Mouse (Mus musculus) limb, embryonic 12.5 days (tissue): ENCODE measurements around the gene Syngr2. TPM values are rescaled to one million over a fixed set of nuclear protein-coding genes. Genes with fewer than 3 reads are reported as not detected.
A peak's percentile ranks its signal among the peaks of the same experiment; 100 is the strongest.

Source experiments
- ATAC-seq: fragments of 200-750 bp; cut with Nextera tagmentation; 2 replicates; pipeline ENCODE4 v1.8.0; 2017; ENCODE audit warnings: low read depth, moderate TSS enrichment; ENCODE audit not compliant: insufficient number of reproducible peaks, insufficient read depth, low FRiP score, low TSS enrichment
- H3K27ac ChIP-seq: fragments of 300-500 bp; sonication (generic); 2 replicates; pipeline ENCODE4 v1.5.1; 2016; ENCODE audit warnings: mild to moderate bottlenecking, moderate library complexity
- H3K27me3 ChIP-seq: fragments of 300-500 bp; sonication (generic); 2 replicates; pipeline ENCODE4 v1.6.1; 2016; ENCODE audit warnings: mild to moderate bottlenecking, moderate library complexity
- H3K36me3 ChIP-seq: fragments of 300-500 bp; sonication (generic); 2 replicates; pipeline ENCODE4 v1.6.1; 2016; ENCODE audit warnings: mild to moderate bottlenecking, moderate library complexity
- H3K4me1 ChIP-seq: fragments of 300-500 bp; sonication (generic); replicated peaks from 2 replicates; pipeline ENCODE4 v1.6.1; 2016
- H3K4me2 ChIP-seq: fragments of 300-500 bp; sonication (generic); 2 replicates; pipeline ENCODE4 v1.6.1; 2016; ENCODE audit warnings: mild to moderate bottlenecking, moderate library complexity
- H3K4me3 ChIP-seq: fragments of 300-500 bp; sonication (generic); replicated peaks from 2 replicates; pipeline ENCODE4 v1.5.1; 2016; ENCODE audit warnings: mild to moderate bottlenecking
- H3K9ac ChIP-seq: fragments of 300-500 bp; sonication (generic); replicated peaks from 2 replicates; pipeline ENCODE4 v1.6.1; 2016; ENCODE audit warnings: mild to moderate bottlenecking, moderate library complexity
- H3K9me3 ChIP-seq: fragments of 300-500 bp; sonication (generic); 2 replicates; pipeline ENCODE4 v1.6.1; 2016; ENCODE audit warnings: mild to moderate bottlenecking, moderate library complexity
- WGBS: fragments of 180-500 bp; shearing (Covaris S2); methylation state at CpG from one replicate; pipeline ENCODE4 v1.1.7; 2016; 5-methylcytosine and 5-hydroxymethylcytosine counted together
- polyA plus RNA-seq: library from polyadenylated mRNA; unstranded; fragments of >200 nt; fragmentation: Nextera tagmentation; extraction: Ambion mirVana; gene quantifications from 2 replicates; pipeline ENCODE4 v1.2.1, GENCODE M21; 2016

Syngr2 gene
- polyA plus RNA-seq, 1 experiment from 2014 or later, result 27.6 TPM

DNA sequence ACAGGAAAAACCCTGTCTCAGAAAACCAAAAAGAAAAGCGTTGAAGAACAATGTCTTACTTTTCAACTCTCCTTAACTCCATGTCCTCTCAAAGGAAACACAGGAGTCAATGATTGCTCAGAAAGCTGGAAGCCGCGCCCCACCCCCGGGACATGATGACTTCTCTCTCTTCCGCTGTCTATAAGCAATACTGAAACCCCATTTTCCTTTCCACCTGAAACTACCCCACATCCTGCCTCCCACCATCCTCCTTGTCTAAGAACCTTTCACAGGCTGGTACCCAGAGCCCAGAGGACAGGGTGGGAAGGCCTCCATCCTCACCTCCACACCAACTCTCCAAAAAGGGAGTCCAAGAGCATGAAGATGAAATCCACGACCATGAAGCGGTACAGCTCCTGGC is 37.1 kb upstream of the Syngr2 start:
- no peak for ATAC-seq
- Histone ChIP-seq H3K9ac (no peak overlapping the region), H3K27me3 (no peaks in the 10 kb centered on the region), H3K4me3 (no peak overlapping the region), H3K36me3 (peaks cover 62% of the 10 kb centered on the region), H3K27ac (no peak overlapping the region), H3K4me1 (no peaks in the 10 kb centered on the region), H3K4me2 (no peak overlapping the region), H3K9me3 (no peaks in the 10 kb centered on the region)
- WGBS, result 95% methylated on average over 7 of the region's 7 CpGs

DNA sequence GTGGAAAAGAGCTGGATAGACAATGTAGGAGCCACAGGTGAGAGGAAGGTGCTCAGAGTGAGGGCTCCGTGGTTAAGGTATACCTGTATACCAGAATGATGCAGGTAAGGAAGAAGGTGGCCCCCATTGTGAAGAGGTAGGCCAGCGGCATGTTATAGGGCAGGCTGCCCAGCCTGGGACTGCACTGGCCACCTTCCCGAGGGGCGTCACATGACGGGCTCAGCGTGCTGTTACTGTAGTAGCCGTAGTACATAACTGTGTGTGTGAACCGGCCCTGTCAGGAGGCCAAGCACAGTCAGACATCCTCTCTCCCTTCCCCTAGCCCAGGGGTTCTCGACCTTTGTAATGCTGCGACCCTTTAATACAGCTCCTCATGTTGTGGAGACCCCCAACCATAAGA is 34.5 kb upstream of the Syngr2 start:
- WGBS, result 92% methylated on average over 10 of the region's 10 CpGs
- no peaks in the 10 kb centered on the region for H3K9me3 ChIP-seq
- no peaks in the 10 kb centered on the region for H3K27me3 ChIP-seq
- no peak for ATAC-seq
- no peak overlapping the region for H3K4me2 ChIP-seq
- H3K9ac ChIP-seq, result no peak overlapping the region
- H3K36me3 ChIP-seq, result peaks cover 68% of the 10 kb centered on the region
- H3K4me3 ChIP-seq, result no peak overlapping the region
- H3K27ac ChIP-seq, result no peak overlapping the region
- peaks cover 19% of the 10 kb centered on the region for H3K4me1 ChIP-seq

DNA sequence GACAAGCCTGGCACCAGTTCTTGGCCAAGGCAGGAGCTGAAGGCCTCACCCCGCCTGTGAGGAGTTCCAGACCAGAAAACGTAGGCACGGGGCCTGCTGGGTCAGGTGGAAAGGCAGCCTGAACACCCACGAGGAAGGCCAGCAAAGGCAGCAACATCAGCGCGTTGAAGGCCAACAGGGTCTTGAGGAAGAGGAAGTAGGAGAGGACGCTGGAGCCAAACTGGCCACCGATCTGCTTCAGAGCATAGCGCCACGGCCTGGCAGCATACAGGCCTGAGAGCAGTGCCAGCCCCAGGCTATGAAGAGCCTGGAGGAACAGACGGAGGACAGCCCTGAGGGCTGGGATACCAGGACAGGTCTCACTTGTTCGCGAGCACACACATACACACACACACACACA is 33.9 kb upstream of the Syngr2 start:
- Histone ChIP-seq H3K27me3 (no peaks in the 10 kb centered on the region), H3K36me3 (peaks cover 63% of the 10 kb centered on the region), H3K27ac (no peak overlapping the region), H3K4me2 (no peak overlapping the region), H3K9me3 (no peaks in the 10 kb centered on the region), H3K4me1 (peaks cover 25% of the 10 kb centered on the region), H3K9ac (no peak overlapping the region), H3K4me3 (no peak overlapping the region)
- 89% methylated on average over 13 of the region's 13 CpGs for WGBS
- no peak for ATAC-seq

DNA sequence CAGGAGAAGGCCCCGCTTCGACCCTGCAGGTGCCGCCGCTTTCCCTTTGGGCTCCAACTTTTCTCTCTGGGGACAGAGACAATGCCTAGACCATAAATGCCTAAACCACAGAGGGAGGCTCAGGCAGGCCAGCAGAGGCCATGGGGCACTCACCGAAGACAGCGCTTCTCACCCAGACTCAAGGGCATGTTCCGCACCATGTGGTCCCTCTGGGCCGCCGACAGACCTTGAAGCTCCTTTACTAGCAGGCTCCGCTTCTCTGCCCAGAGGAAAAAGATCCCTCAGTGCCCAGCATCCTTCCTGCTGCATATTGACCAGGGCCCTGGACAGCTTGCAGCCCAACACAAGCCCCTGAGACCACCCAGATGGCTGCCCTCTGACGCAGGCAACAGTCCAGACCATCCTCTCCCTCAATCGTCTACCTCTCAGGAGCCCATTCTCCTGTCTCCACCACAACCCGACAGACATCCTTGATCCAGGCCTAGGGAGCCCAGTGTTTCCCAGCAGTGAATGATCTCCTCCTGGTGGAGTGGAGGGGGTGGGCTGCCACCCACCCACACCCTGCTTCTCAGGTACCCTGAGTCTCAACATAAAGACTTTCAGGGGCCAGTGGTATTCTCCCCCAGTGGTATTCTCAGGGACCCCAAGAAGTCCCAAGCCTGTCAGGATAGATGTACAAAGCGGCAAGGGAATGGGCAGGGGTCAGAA is 33.2 kb upstream of the Syngr2 start:
- Histone ChIP-seq H3K27me3 (no peaks in the 10 kb centered on the region), H3K27ac (no peak overlapping the region), H3K4me2 (no peak overlapping the region), H3K36me3 (peaks cover 60% of the 10 kb centered on the region), H3K9me3 (no peaks in the 10 kb centered on the region), H3K4me1 (peaks cover 31% of the 10 kb centered on the region), H3K4me3 (no peak overlapping the region), H3K9ac (no peak overlapping the region)
- ATAC-seq, result no peak
- 91% methylated on average over 14 of the region's 14 CpGs for WGBS

DNA sequence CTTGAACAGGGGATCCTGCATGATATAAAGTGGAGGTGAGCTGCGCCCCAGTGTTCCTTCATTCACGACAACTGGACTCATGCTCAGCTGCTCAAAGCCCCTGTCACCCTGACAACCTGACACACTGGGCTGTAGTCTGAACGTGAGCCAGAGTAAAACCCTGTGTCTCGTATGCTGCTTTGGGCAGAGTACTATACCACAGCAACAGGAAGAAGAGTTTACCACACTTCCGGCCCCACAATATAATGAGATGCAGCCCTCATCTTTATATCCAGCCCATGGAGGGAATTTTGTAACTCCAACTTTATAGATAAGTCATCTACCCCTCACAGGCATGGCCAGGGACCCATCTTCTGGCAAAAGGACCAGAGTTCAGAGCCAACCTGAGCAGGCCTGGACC is 32.4 kb upstream of the Syngr2 start:
- peaks cover 40% of the 10 kb centered on the region for H3K4me1 ChIP-seq
- H3K9ac ChIP-seq, result no peak overlapping the region
- H3K4me3 ChIP-seq, result no peak overlapping the region
- H3K4me2 ChIP-seq, result no peak overlapping the region
- no peak overlapping the region for H3K27ac ChIP-seq
- ATAC-seq, result no peak
- H3K36me3 ChIP-seq, result peaks cover 54% of the 10 kb centered on the region
- no peaks in the 10 kb centered on the region for H3K9me3 ChIP-seq
- H3K27me3 ChIP-seq, result peaks cover 7% of the 10 kb centered on the region
- 87% methylated on average over 5 of the region's 5 CpGs for WGBS

DNA sequence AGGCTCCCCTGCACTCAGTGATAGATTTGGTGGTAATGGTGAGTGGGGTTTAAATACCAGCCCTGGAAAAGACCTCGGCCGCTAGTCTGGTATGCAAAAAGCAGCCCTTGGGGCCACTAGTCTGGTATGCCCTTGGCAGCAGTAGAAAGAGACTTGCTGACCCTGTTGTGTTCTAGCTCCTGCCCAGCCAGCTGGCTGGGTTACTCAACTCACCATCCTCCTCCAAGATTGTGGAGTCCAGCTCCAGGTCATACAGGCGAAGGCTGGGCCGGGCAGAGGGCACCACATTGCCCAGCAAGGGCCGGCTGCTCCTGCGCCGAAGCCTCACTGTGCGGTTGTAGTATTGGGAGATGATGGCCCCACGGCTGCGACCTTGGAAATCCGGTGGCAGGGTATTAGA is 31.4 kb upstream of the Syngr2 start:
- peaks cover 45% of the 10 kb centered on the region for H3K4me1 ChIP-seq

DNA sequence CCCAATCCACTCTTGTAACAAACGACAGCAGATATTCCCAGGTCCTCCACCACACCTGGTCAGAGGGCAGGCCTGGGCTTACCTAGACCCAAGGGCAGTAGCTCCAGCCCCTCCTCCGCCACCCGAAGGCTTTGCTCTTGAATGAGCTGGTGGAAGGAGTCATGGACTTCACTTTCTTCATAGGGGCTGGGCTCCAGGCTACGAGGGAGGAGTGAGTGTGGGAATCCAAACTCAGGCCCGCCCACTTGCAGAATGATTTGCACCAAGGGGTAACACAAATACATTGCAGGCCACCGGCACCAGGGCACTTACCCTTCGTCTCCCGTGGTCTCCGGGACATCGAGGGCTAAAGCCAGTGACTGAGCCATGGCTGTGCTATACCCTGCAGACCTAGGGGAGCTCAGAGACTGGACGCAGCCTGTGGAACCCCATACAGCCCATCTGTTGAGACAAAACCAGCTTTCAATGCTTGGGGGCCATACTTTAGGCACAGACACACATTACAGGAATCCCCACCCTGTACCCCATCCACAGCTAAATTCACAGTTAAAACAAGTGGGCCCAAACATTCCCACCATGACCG is 30.5 kb upstream of the Syngr2 start:
- Histone ChIP-seq H3K27ac (peak overlapping the region; percentile 86), H3K4me2 (peak overlapping the region; percentile 98), H3K4me1 (peaks cover 52% of the 10 kb centered on the region), H3K36me3 (peaks cover 42% of the 10 kb centered on the region), H3K4me3 (peak overlapping the region; percentile 54), H3K9me3 (no peaks in the 10 kb centered on the region), H3K9ac (peak overlapping the region; percentile 70), H3K27me3 (peaks cover 25% of the 10 kb centered on the region)
- WGBS, result 46% methylated on average over 12 of the region's 12 CpGs
- ATAC-seq, result no peak; the same call in 1 of the 2 replicates

More for the DNA sequence above, 31.4 kb upstream of the Syngr2 start:
- ATAC-seq, result no peak
- Histone ChIP-seq H3K27me3 (peaks cover 16% of the 10 kb centered on the region), H3K27ac (no peak overlapping the region), H3K4me2 (no peak overlapping the region), H3K9me3 (no peaks in the 10 kb centered on the region), H3K36me3 (peaks cover 51% of the 10 kb centered on the region), H3K4me3 (no peak overlapping the region), H3K9ac (no peak overlapping the region)
- 96% methylated on average over 11 of the region's 11 CpGs for WGBS

DNA sequence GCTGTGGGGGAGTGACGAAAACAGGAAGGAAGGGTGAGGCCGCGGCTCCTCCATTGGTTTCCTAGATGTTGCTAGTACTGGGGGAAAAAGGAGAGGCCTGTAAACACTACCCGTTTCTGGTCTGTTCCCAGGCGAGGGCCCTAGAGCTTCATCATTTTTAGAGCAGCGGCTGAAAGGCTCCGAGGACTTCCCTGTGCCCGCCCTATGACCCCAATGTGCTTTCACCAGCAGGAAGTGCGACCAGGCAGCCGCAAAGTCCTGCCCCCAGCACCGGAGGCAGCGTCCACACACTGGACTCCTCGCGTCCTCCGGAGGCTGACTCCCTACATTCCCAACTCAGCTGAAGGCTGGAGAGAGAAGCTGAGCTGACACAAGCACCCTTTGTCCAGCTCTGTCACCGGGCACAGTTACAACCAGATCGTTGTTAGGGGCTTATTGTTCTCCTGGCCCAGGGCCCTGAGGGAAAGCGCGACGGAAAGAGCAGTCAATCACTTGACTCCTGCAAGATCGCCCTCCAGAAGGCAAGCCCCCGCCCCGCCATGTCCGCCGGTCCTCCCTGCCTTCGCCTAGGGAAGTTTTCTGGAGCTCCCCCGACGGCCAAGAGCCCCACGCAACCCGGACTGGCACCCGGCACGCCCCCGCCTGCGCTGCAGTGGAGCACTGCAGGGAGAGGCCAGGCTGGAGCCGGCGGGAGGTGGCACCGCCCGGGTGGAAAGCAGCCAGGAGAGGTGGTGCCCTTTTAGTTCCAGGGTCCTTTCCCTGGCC is 29.9 kb upstream of the Syngr2 start:
- WGBS, result 2% methylated on average over 38 of the region's 38 CpGs
- Histone ChIP-seq H3K4me1 (peaks cover 52% of the 10 kb centered on the region), H3K36me3 (peaks cover 35% of the 10 kb centered on the region), H3K4me3 (peak overlapping the region; percentile 54), H3K4me2 (peak overlapping the region; percentile 98), H3K9me3 (no peaks in the 10 kb centered on the region), H3K27me3 (peaks cover 32% of the 10 kb centered on the region), H3K27ac (peak overlapping the region; percentile 86), H3K9ac (peak overlapping the region; percentile 70)
- ATAC-seq, result peak; percentile 23; the same call in 1 of the 2 replicates

DNA sequence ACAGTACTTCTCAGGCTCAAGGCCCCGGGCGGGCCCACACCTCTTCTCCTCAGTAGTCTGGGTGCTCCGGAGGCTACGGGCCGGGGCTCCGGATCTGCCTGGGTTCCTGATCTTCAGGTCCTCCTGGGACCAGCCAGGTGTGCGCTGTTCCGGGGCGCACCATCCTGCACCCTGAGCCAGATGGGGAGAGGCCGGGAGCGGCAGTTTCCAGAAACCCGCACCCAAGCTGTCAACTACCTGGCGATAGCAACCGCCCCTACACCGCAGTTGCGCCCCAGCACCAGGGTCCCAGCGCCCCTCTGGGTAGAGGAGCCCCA is 29.3 kb upstream of the Syngr2 start:
- H3K4me2 ChIP-seq, result peak overlapping the region; percentile 98
- no peaks in the 10 kb centered on the region for H3K9me3 ChIP-seq
- H3K36me3 ChIP-seq, result peaks cover 29% of the 10 kb centered on the region
- 1% methylated on average over 17 of the region's 17 CpGs for WGBS
- peaks cover 52% of the 10 kb centered on the region for H3K4me1 ChIP-seq
- peaks cover 32% of the 10 kb centered on the region for H3K27me3 ChIP-seq
- peak overlapping the region; percentile 54 for H3K4me3 ChIP-seq
- H3K27ac ChIP-seq, result peak overlapping the region; percentile 86
- 0 out of 2 replicates have a peak, but pooled peaks have one; percentile 12 for ATAC-seq
- H3K9ac ChIP-seq, result peak overlapping the region; percentile 70

DNA sequence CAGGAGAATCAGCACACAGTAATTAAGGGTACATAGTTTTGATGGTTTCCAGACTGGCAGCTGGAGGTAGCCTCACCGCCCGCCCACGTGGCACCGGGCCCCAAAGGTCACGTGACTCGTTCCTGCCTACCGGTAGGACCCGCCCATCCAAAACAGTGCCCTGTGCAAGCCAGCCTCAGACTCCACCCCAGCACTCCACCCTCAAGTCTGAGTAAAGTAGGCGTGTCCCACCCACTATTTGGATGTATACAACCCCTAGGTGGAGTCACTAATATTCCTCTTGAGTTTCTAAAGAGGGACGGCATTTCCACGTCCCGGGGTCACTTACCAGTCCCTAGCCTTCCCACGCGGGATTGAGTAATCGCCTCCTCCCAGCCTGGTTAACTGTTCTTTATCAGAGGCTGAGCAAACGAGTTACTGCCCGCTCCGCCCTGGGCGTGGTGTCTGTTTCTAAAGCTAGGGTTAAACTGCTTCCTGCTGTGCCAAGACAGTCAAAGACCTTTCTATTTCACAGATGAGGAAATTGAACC is 28.8 kb upstream of the Syngr2 start:
- Histone ChIP-seq H3K9ac (peak overlapping the region; percentile 70; the same call in 1 of the 2 replicates), H3K4me3 (peak overlapping the region; percentile 54), H3K36me3 (peaks cover 25% of the 10 kb centered on the region), H3K4me2 (peak overlapping the region; percentile 98), H3K27ac (peak overlapping the region; percentile 86), H3K9me3 (no peaks in the 10 kb centered on the region), H3K4me1 (peaks cover 52% of the 10 kb centered on the region), H3K27me3 (peaks cover 32% of the 10 kb centered on the region)
- WGBS, result 1% methylated on average over 19 of the region's 19 CpGs
- peak; percentile 74 for ATAC-seq

DNA sequence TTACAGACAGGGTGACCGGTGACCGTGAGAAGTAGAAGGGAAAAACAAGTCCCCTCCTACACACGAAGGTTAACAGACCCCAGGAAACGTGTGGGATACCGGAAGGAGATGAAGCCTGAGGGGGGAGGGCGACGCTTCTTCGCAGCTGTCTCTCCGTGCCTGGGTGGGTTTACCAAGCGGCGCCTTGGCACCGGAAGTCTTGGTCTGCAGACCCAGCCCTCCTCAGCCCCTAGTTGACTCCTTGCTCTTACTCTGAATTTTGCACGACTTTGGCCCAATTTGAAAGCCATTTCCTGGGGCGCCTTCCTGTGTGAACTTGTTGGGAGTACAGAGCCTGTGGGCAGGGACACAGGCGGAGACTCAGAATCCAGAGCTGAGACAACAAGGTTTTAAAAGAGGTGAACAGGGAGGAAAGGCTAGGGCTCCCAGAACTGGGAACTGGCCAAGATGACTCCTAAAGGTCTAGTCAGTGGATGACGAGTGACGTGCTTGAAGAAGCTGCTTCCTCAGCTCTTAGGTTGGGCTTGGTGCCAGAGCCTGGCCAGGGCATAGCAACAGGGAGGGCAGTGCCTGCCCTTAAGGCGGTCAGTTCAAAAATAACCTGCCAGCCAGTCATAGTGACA is 28.2 kb upstream of the Syngr2 start:
- no peaks in the 10 kb centered on the region for H3K9me3 ChIP-seq
- H3K4me3 ChIP-seq, result peak overlapping the region; percentile 54
- 23% methylated on average over 18 of the region's 18 CpGs for WGBS
- no peak overlapping the region for H3K9ac ChIP-seq
- peaks cover 18% of the 10 kb centered on the region for H3K36me3 ChIP-seq
- no peak for ATAC-seq
- peak overlapping the region; percentile 60 for H3K27ac ChIP-seq
- peak overlapping the region; percentile 98 for H3K4me2 ChIP-seq
- peaks cover 52% of the 10 kb centered on the region for H3K4me1 ChIP-seq
- peaks cover 32% of the 10 kb centered on the region for H3K27me3 ChIP-seq
